Mouse (Mus musculus): ENCODE measurements around the gene Tomm40.
"Not testable (repeated sequence)": the region's sequence is repeated elsewhere in the genome, so short reads cannot be mapped to it uniquely, and the experiment has no call there.

GRCm38 (mm10) chr7:19686927-19687583 lies 28.2 kb downstream of the Tomm40 start:
- TF ChIP-seq CTCF (IDR thresholded peaks at IDR 0.05; ENCODE audit: borderline replicate concordance, control insufficient read depth, extremely low read depth, insufficient read depth, low read length, poor library complexity); POLR2A (IDR thresholded peaks at IDR 0.05; ENCODE audit: control insufficient read depth, extremely low read depth, insufficient read depth, low read length, poor library complexity): not testable (repeated sequence)

Measured in thymus, adult 2 months (tissue).